Mouse (Mus musculus): ENCODE measurements around the gene Spata13.

Spata13 gene

GRCm38 (mm10) chr14:60751581-60751980 is 117.8 kb downstream of the Spata13 start:
- DNase-seq (ENCODE audit: low spot score), result no peak

- no peak for DNase-seq (ENCODE audit: low spot score)
These were observed 119.3 kb downstream of the Spata13 start for GRCm38 (mm10) chr14:60752892-60753800.

GRCm38 (mm10) chr14:60753801-60754126 is 120.0 kb downstream of the Spata13 start:
- DNase-seq (ENCODE audit: low spot score), result no peak

- no peak for DNase-seq (ENCODE audit: low spot score)
These were observed 120.9 kb downstream of the Spata13 start for GRCm38 (mm10) chr14:60754656-60755055.

- no peak for DNase-seq (ENCODE audit: low spot score)
These were observed 122.5 kb downstream of the Spata13 start for GRCm38 (mm10) chr14:60756271-60756670.

GRCm38 (mm10) chr14:60757265-60757664 is 123.5 kb downstream of the Spata13 start:
- no peak for DNase-seq (ENCODE audit: low spot score)

GRCm38 (mm10) chr14:60757722-60758121 is 123.9 kb downstream of the Spata13 start:
- no peak for DNase-seq (ENCODE audit: low spot score)

- no peak for DNase-seq (ENCODE audit: low spot score)
These were observed 125.3 kb downstream of the Spata13 start for GRCm38 (mm10) chr14:60759097-60759496.

GRCm38 (mm10) chr14:60761801-60762200 is 128.0 kb downstream of the Spata13 start:
- DNase-seq (ENCODE audit: low spot score), result no peak

GRCm38 (mm10) chr14:60762754-60763153 is 129.0 kb downstream of the Spata13 start:
- DNase-seq (ENCODE audit: low spot score), result no peak

- no peak for DNase-seq (ENCODE audit: low spot score)
These were observed 129.9 kb downstream of the Spata13 start for GRCm38 (mm10) chr14:60763746-60764145.

GRCm38 (mm10) chr14:60764526-60764925 is 130.7 kb downstream of the Spata13 start:
- DNase-seq (ENCODE audit: low spot score), result no peak

- DNase-seq (ENCODE audit: low spot score), result no peak
These were observed 131.2 kb downstream of the Spata13 start for GRCm38 (mm10) chr14:60765025-60765424.

- DNase-seq (ENCODE audit: low spot score), result no peak
These were observed 134.1 kb downstream of the Spata13 start, which contains the start of gene C1qtnf9 for GRCm38 (mm10) chr14:60767884-60768283. Gene C1qtnf9 (plus strand): TSS chr14:60768134.

- DNase-seq (ENCODE audit: low spot score), result no peak
These were observed 135.5 kb downstream of the Spata13 start for GRCm38 (mm10) chr14:60769340-60769739.

- DNase-seq (ENCODE audit: low spot score), result no peak
These were observed 136.8 kb downstream of the Spata13 start for GRCm38 (mm10) chr14:60770594-60770993.

GRCm38 (mm10) chr14:60771057-60771456 is 137.3 kb downstream of the Spata13 start:
- peak; percentile 49 for DNase-seq (ENCODE audit: low spot score)

GRCm38 (mm10) chr14:60773476-60773875 is 139.7 kb downstream of the Spata13 start:
- DNase-seq (ENCODE audit: low spot score), result no peak

- DNase-seq (ENCODE audit: low spot score), result no peak
These were observed 142.7 kb downstream of the Spata13 start for GRCm38 (mm10) chr14:60776521-60776920.

- no peak for DNase-seq (ENCODE audit: low spot score)
These were observed 143.7 kb downstream of the Spata13 start for GRCm38 (mm10) chr14:60777485-60777919.

GRCm38 (mm10) chr14:60779198-60779597 is 145.4 kb downstream of the Spata13 start:
- DNase-seq (ENCODE audit: low spot score), result no peak

GRCm38 (mm10) chr14:60782121-60782656 is 148.4 kb downstream of the Spata13 start:
- no peak for DNase-seq (ENCODE audit: low spot score)

- DNase-seq (ENCODE audit: low spot score), result peak; percentile 20
These were observed 149.4 kb downstream of the Spata13 start for GRCm38 (mm10) chr14:60783196-60783595.
